Mouse (Mus musculus) lung, postnatal 4 days (tissue): ENCODE measurements around the gene Gm19426.

Source experiments
- DNase-seq, 2 experiments: peaks; one replicate each; pipeline ENCODE4 v3.0.0; 2021

Gm19426 gene

DNA sequence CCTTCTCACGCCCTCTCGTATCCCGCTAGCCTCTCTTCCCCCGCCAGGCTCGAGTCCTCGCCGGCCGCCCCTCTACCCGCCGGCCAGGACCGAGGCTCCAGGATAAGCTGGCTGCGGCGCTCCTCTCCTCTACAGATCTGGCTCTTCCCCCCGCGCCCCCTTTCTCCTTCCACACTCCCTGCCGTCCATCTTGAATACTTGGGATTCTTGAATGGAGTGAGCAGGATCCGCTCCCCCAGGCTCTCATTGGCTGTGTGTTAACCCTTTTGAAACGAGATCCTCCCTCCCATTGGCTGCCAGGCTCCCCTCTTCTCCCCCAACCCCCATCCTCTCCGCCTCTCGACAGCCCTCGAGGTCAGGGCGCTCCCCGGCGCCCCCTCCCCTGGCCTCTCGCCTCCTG, at the start of gene Gm19426:
Gene Gm19426, minus strand, starts transcription at position 95 of the 400 bp plus-strand sequence.
- DNase-seq = peak; percentile 86 to 91

DNA sequence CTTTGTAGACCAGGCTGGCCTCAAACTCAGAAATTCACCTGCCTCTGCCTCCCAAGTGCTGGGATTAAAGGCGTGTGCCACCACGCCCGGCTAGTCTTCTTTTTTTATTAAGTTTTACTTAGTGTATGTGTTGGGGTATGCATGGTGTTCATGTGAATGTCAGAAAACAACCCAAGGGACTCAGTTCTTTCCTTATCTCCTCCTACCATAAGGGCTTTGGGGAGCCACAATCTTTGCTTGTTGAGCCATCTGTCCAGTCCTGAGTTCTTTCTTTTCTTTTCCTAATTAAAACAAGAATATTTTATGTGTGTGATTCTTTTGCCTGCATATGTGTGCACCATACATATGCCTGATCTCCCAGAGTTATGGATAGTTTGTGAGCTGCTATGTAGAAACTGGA, 49.7 kb upstream of the Gm19426 start:
- no peak for DNase-seq

DNA sequence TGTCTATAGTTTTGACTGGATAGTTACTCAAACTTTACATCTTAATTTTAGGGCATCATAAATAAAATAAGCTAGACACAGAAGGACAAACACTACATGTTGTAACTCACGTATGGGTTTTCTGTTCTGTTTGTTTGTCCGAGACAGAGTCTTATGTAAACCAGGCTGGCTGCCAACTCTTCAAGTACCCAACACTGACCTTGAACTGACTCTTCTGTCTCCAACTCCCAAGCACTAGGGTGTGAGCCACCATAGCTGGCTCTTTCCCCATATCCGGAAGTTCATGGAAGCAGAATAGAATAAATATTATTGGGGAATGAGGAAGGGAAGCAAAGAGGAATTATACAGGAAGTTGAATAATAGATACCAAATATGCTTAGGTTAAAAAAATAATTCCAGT, 49.1 kb upstream of the Gm19426 start:
- no peak for DNase-seq

DNA sequence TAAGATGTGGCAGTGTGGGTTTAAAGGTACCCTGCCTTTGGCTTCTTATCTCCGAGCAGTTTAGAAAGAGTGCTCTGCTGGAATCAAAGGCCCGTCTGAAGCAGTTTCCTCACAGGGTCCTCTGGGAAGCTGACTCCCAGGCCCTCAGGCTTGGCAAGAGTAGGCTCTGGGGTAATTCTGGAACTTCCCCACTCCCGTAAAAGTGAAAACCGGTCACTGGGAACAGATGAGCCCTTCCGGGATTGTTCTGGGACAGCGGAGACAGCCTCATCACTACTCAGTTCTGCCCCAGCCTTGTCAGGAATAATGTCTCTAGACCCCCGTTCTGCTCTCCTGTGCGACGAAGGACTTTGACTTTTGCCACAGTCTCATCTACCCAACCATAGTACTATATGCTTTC, 47.0 kb upstream of the Gm19426 start:
- DNase-seq = no peak

DNA sequence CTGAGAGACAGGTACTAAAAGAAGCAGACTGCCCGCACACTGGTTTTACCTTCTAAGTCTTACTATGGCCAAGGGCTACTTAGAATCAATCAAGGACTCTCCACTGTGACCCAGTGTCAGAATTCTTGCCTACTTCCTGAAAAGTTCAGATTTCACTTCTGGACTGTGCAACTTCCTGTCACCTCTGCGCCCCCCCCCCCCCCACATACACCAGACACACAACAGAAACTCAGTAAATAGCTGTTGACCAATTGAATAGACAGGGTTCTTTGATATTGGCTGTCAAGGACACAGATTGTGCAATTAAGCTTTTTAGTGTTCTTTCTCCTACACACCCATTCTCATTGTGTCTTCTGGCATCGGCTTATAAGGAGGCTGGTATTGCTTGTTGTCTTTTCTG, 44.9 kb upstream of the Gm19426 start:
- DNase-seq = no peak

DNA sequence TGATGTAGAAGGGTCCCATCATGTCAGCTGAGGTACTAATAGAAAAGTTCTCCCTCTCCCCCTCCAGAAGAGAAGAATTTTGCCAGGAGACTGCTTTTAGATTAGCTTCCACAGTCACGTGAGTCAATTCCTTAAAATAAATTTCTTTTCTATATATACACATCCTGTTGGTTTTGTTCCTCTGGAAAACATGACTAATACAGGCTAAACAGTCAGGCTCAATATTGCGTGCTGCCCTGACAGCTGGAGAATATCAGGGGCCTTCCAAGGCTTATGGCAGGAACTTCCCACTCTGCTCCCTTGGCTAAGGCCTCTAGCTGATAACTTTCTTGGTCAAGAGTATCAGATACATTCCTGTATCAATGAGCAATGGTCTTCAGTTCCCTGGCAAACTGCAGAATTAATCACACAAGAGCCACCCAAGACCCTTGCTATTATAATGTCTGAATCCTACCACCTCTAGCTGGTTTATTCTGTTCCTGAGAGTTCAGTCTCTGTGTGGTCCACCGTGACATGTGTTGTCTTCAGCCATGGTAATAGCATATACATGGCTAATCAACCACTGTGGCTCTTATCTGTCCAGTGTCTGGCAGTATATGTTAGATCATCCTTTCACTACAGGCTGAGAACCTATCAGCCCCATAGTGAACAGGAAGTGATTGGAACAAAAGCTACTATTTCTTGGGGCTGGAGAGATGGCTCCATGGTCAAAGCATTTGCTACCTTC, 40.5 kb upstream of the Gm19426 start:
- peak; percentile 35 to 65 for DNase-seq

DNA sequence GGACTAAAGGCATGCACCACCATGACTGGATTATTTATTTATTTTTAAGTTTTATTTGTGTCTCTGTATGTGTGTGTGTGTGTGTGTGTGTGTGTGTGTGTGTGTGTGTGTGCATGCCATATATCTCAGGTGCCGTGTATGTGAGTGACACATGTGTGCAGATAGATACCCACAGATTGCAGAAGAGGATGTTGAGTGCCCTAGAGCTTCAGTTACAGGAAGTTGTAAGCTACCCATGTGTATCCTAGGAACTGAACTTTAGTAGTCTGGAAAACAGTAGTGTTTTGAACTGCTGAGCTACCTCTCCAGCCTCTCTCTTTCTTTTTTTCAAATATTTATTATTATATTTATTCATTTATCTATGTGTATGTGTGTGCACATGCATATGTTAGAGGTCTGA, 39.9 kb upstream of the Gm19426 start:
- DNase-seq = no peak

DNA sequence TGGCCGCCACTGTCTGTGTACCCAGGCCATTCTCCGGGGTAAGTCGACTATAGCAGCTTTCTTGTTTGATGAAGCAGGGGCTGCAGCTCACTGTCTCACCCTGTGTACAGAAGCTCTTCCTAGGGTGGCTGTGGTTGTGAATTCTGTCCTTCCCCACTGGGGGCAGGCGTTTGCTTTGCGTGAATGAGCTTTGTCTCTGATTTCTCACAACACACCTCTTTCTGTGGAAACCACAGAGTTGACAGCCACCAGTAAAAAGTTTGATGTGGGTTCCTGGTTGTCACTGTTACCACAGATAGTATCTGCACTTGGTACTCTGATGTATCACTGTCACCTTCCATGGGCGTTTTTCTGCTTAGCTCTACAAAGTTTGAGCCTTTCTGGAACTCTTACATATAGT, 35.8 kb upstream of the Gm19426 start:
- DNase-seq = peak in 1 of 2 experiments; percentile 27

DNA sequence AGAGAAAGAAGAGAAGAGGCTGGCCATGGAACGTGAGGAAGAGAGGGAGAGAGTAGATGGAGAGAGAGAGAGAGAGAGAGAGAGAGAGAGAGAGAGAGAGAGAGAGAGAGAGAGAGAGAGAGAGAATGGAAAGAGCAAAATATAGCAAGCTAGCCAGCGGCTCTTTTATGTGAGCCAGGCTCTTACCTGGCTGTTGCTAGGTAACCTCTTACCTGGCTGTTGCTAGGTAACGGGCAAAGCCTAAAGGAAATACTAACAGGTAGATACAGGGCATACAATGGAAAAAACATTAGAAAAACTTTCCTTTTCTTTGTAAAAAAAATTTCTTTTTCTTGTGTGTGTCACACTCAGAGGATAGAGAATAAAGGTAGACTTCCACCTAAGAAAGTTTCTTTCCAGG, 34.3 kb upstream of the Gm19426 start:
- DNase-seq = no peak

DNA sequence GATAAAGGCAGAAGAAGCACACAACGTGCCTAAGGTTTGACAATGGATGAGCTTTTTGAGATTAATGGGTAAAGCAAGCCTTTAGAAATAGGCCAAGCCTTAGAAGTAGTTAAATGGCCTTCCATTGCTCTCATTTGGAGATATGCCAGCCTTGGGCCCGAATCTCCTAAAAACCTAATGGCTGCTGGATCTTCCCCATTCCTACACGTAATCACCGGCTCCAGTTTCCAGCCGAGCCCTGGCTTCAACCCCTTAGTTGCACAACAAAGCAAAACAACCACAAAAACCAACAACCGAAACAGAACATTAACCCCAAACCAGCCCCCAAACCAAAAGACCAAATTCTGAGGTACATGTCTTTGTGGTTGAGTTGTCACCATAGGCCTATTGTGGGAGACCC, 32.2 kb upstream of the Gm19426 start:
- peak; percentile 49 to 71 for DNase-seq

DNA sequence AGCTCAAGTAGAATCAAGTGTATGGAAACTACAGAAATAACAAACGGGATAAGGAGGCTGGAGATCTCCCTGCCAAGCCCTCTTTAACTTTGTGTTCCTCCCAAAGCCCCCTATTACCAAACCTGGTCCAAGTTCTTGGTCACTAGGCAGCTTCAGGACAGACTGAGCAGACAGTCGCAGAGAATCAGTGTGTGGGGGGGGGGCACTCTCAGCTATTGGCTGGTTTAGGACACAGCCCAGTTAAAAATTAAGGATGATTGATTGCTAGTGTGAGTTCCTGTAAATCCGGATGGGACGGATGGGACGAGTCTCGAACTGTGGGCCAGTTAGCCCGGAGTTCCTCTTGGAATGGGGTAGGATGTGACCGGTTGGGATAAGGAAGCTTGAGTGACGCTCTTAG, 31.8 kb upstream of the Gm19426 start, which contains the start of gene Serping1:
Gene Serping1, minus strand, starts transcription at position 204 of the 400 bp plus-strand sequence.
- DNase-seq = peak in 1 of 2 experiments; percentile 30

DNA sequence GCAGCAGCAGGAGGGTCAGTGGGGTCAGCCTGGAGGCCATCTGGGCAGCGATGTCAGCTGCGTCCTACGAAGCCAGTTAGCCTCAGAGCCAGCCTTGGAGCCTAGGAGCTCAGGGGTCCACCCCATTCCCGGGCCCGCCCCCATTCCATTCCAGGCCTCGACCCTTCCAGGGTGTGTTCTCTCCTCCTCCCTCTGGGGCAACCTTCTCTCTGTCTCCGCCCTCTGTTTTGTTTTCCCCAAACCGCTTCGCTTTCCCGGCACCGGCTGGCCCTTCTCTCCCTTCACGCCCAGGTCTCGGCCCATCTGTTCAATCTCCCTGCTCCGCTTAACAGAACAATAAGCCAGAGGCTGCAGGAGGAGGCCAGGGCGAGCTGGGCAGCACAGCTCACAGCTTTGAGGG, 31.3 kb upstream of the Gm19426 start:
- DNase-seq = peak; percentile 80 to 93

DNA sequence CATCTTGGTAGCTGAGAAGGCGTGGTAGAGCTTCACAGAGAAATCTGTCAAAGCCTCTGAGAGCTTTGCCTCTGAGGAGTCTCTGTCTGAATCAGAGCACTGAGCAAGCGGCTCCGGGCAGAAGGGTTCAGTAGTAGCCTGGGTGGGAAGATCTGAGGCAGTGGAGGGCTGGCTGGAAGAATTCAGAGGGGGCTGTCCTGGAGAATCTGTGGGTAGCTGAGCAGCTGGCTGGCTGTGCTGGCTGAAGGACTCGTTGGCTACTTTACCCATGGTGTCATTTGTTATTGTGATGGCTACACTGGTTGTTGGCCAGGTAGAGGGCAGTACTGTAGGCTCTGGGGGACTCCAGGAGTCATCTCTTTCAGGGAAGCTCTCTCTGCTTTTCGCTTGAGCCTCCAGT, 29.7 kb upstream of the Gm19426 start:
- DNase-seq = no peak

DNA sequence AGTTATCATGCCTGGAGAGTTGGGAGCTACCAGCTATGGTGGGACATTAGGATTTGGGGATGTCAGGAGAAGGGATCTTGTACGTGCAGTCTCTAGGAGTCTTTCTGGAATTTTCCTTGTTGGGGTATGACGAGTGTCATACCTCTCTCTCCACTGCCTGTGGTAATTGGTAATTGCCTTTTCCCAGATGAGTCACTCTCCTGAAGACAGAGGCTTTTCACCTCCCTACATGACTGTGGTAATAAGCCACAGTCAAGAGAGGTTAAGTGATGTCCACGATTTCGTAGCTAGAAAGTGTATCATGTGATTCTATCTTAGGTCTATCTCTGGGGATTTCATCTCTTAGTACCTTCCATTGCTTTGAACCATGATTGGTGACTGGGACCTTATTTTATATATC, 29.0 kb upstream of the Gm19426 start:
- no peak for DNase-seq

DNA sequence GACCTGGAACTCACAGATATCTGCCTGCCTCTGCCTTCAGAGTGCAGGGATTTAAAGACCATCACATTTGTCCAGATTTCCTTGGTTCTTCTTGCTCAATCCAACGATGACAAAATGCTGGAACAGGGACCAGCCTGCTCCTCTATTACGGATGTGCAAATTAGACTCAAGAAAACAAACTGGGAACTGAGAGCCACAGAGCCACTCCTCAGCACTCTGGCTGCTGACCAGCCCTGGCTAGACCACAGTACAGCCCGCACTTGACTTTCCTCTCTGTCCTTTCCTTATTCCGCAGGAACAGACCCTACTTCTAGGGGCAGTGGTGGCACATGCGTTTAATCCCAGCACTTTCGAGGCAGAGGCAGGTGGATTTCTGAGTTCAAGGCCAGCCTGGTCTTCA, 27.0 kb upstream of the Gm19426 start:
- no peak for DNase-seq

DNA sequence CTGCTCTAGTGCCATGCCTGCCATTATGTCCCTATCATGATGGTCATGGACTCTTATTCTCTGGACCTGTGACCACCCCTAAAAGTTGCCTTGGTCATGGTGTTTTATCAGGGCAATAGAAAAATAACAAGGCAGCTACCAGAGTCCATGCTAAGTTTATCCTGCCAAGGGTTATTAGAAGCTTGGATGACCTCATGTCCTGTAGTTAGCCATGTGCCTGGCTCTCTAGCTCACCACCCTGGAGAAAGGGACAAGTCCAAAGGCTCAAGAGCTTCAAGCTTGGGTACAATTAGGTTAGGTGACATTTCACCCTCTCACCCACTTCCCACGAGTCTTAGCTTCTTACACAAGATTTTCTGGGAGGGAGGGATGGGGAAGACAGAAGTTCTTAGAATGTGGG, 19.4 kb upstream of the Gm19426 start:
- DNase-seq = no peak

DNA sequence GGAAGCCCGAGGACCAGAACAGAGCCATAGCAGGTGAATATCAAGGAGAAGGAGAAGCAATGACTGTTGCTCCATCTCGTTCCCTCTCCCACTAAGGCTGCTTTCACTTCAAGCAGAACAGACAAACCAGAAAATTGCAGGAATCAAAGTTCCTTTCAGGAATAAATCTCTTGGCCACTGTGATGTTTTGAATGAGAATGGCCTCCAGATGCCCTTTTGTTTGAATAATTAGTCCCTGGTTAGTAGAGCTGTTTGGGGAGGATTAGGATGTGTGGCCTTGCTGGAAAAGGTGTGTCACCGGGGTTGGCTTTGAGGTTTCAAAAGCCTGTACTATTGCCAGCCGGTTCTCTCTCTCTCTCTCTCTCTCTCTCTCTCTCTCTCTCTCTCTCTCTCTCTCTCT, 18.8 kb upstream of the Gm19426 start:
- no peak for DNase-seq

DNA sequence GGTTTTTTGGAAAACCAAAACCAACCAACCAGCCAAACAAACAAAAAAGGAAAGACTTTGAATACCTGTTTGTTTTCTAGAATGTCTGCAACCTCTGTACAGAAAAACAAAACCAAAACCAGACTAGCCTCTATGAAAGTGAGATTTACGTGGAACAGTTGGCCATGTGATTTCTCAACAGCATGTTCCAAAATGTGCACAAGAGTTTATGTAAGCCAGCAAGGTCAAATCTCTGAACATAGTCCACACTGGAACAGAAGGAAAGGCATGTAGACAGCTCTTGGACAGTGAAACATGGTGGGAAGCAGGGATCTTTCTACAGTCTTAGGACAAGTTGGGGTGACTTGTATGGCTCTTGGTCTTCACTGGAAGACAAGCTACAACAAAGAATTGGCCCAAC, 18.4 kb upstream of the Gm19426 start:
- no peak for DNase-seq

DNA sequence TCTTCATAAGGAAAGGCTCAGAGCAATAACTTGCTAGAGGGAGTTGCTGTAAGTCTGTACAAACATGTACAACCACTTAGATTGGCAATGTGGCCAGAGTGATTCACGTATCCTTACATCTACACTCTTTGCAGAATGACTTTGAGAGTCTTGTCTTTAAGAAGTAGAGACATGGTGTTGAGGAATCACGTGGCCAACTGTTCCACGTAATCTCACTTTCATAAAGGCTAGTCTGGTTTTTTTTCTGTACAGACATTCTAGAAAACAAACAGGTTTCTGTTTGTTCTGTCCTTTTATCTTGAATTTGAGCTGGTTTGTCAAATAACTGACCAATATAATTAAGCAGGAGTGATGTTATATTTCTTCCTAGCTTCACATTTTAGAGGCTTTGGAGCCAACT, 17.9 kb upstream of the Gm19426 start:
- DNase-seq = no peak

DNA sequence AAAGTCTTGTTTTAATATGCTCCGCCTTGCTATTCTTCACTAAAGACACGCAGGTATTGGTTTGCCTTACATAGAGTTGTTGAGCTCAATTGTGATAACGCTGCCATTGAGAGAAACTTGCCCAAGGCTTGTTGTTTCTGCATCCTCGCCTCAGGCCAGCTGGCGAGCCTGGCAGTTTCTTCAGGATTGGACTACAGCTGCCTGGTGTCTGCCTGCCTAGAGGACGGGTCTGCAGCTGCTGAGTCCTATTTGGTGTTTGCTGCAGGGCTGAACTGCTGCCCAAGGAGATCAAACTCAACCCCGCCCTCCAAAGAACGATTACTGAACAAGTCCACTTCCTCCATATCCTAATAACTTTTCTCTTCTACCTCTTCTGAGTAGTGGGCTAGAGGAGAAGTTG, 17.3 kb upstream of the Gm19426 start:
- DNase-seq = no peak

DNA sequence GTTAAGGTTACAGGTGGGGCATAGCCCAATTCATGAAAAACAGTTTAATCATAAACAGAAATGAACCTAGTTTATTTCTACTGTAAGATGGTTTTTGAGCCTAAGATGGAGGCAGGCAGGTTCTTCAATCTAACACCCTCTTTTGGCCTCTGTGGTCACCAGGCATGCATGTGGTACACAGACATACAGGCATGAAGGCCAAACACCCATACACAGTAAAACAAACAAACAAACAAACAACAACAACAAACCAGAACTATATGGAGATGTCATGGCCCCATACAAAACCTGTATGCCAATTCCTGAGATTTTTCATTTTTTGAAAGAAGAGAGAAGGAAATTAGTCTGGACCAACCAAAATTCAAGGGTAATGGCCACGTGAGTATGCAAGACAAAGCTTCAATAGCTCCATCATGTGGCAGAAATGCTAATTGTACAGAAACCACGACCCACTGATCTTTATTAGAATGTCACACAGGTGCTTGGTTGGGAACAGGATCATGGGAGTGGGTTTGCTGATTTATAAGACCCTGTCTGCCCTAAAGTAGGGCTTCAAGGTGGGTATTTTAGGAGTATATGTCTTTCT, 15.2 kb upstream of the Gm19426 start:
- peak in 1 of 2 experiments; percentile 63 for DNase-seq

DNA sequence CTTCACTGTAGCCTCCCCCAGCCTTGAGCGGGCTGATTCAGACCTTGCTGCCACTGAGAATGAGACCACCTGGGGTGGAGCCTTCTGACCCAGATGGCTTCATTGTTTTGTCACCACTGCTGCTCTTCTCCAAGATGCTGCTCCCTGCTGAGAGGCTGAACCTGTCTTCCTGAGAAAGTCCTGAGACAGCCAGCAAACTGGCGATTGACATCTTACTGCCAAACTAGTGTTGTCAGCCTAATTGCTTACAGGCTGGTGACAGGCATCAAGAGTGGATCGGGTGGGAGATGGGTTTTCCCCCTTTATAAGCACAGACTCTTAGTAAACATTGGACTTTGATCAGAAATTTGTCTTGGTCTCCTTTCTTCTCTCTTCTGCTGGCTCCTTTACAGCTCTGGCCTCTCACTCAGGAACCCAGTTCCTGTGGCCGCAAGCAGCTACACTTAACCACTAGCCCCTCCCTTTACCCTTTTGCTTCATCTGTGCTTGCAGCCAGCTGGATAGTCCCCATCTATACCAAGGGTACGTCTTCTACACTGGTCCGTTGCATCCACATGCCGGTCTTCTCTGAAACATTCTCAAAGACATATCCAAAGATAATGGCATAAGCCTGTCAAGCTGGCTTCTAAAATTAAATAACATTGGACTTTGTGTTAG, 13.7 kb upstream of the Gm19426 start:
- DNase-seq = no peak

DNA sequence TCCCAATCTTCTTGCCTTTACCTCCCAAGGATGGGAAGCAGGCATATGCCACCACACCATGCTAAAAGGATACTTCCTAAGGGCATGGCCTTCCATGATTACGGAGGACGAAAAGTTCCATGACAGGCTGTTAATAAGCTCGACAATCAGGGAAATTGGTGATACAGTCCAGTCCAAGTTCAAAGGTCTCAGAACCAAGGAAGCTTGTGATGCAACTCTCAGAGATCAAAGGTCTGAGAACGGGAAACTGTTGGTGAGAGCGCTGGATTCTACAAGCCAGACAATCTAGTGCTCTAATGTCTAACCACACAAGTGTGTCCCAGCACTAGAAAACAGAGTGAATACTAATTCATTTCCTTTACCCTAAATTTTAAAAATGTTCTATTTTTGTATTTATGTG, 12.8 kb upstream of the Gm19426 start:
- no peak for DNase-seq

DNA sequence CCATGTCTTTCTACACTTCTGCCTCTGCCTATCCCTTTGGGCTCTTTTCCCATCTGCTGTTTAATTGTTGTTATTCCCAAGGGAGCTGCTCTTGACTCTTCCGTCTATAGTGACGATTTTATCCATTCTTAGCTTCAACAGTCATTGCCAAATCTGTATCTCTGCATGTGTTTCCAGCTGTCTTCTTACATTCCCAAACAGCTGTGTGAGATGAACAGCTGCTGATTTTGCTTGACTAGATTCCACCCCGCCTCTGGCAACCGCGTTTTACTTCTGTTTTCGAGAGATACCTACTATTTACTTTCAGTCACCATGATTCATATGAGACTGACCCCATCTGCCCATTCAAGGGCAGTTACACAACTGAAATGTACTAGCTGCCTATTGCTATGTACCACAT, 6.7 kb upstream of the Gm19426 start:
- peak in 1 of 2 experiments; percentile 74 for DNase-seq
